Mouse (Mus musculus) hindbrain, embryonic 10.5 days (tissue): ENCODE measurements around the gene Hist1h2ae. TPM values are rescaled to one million over a fixed set of nuclear protein-coding genes. Genes with fewer than 3 reads are reported as not detected.

Source experiments
- DNase-seq: peaks from one replicate; pipeline ENCODE4 v3.0.0-alpha.2; 2017; ENCODE audit warnings: low spot score
- H3K27ac ChIP-seq: fragments of 300-500 bp; sonication (generic); 2 replicates; pipeline ENCODE4 v1.5.1; 2016; ENCODE audit warnings: mild to moderate bottlenecking, moderate library complexity
- H3K27me3 ChIP-seq: fragments of 300-500 bp; sonication (generic); 2 replicates; pipeline ENCODE4 v1.6.1; 2016; ENCODE audit warnings: mild to moderate bottlenecking; ENCODE audit not compliant: poor library complexity, insufficient read depth, severe bottlenecking
- H3K36me3 ChIP-seq: fragments of 300-500 bp; sonication (generic); 2 replicates; pipeline ENCODE4 v1.6.1; 2016; ENCODE audit warnings: mild to moderate bottlenecking, moderate library complexity
- H3K4me1 ChIP-seq: fragments of 300-500 bp; sonication (generic); replicated peaks from 2 replicates; pipeline ENCODE4 v1.6.1; 2016; ENCODE audit warnings: mild to moderate bottlenecking
- H3K4me3 ChIP-seq: fragments of 300-500 bp; sonication (generic); 2 replicates; pipeline ENCODE4 v1.5.1; 2016; ENCODE audit warnings: mild to moderate bottlenecking, moderate library complexity
- H3K9me3 ChIP-seq: fragments of 300-500 bp; sonication (generic); 2 replicates; pipeline ENCODE4 v1.6.1; 2016; ENCODE audit warnings: mild to moderate bottlenecking, moderate library complexity
- WGBS: fragments of 180-500 bp; shearing (Covaris S2); methylation state at CpG from one replicate; pipeline ENCODE4 v1.1.7; 2016; 5-methylcytosine and 5-hydroxymethylcytosine counted together
- polyA plus RNA-seq: library from polyadenylated mRNA; unstranded; fragments of >200 nt; fragmentation: Nextera tagmentation; extraction: Ambion mirVana; gene quantifications from 2 replicates; pipeline ENCODE4 v1.2.1, GENCODE M21; 2016

The Hist1h2ae gene
- polyA plus RNA-seq: 102 and 103 TPM in 2 replicates

DNA sequence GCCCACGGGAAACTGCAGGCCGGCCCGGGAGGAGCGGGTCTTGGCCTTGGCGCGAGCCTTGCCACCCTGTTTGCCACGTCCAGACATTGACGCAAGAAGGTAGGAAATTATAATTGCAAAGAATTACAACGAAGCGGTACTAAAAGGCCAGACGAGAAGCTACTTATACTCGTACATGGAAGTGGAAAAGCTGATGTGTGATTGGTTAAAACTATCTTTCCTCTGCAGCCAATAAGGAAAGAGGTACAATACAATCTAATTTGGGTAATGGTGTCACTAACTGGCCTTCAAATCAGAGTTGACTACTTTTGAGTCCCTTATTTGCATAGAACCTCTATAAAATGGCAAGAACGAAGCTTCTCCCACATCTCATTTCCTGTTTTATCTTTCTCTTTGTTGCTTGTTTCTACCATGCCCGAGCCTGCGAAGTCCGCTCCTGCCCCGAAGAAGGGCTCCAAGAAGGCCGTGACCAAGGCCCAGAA, at the start of gene Hist1h2ae, which contains the start of gene Hist1h2bg:
TSS of gene Hist1h2ae (minus strand) at position 199 of the 482 bp plus-strand sequence.
TSS of gene Hist1h2bg (plus strand) at position 375 of the 482 bp plus-strand sequence.
- DNase-seq: peak; percentile 74
- Histone ChIP-seq H3K4me1 (peaks cover 24% of the 10 kb centered on the region), H3K27me3 (no peaks in the 10 kb centered on the region), H3K4me3 (peak within 1 kb of the TSS; percentile 56), H3K9me3 (no peaks in the 10 kb centered on the region), H3K36me3 (no peaks in the 10 kb centered on the region), H3K27ac (peak within 1 kb of the TSS; percentile 98)
- WGBS: under 1% methylated on average over 18 of the region's 18 CpGs

DNA sequence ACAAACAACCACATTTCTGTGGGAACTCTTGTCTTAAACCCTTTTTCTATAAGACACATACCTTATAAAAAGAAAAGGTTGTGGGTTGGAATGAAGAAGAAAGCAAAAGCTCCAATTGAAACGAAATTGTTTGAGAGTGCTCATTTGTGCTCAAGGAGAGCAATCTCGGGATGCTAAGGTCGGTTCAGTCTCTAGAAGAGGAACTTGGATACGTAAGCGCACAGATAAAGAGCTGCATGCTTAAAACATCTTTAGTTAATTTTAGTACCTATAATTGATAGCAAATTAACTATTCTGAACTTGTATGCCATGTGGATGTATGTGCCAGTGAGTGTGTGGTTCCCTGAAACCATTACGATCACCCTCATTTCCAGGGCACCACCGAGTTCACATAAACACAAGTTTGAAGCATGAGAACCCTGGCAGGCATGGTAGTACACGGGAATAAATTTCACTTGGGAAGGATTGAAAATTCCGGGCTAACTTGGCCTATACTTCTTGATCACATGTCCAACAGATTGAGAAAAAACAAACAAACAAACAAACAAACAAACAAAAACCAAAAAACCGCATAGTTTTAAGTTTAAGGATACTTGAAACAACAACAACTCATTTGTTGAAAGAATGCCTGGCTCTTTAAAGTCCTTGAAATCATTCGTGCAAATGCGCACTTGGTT, 49.2 kb upstream of the Hist1h2ae start:
- H3K9me3 ChIP-seq: no peaks in the 10 kb centered on the region
- peak overlapping the region; percentile 71 for H3K4me3 ChIP-seq
- DNase-seq: no peak
- no peaks in the 10 kb centered on the region for H3K36me3 ChIP-seq
- 61% methylated on average over 12 of the region's 12 CpGs for WGBS
- peaks cover 19% of the 10 kb centered on the region for H3K4me1 ChIP-seq
- no peaks in the 10 kb centered on the region; the same call in 1 of the 2 replicates for H3K27me3 ChIP-seq
- peak overlapping the region; percentile 95 for H3K27ac ChIP-seq

DNA sequence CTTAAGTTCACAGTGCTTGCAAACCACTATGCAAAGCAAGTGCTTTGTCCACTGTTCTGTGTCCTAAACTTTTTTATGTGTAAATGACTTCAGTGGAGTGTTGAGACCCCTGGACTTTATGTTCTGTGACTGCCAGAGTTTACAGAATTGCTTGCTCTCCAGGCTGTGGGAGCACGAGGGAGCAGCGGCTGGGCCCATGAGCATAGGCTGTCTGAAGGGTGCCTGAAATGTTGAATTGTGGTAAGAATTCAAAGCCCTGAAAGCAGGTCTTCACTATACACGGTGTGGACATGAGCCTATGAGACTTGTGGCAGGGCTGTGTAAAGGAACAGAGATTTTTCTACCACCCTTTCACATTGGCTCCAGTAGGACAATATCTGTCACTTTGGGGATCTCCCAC, 40.6 kb upstream of the Hist1h2ae start:
- H3K36me3 ChIP-seq: no peaks in the 10 kb centered on the region
- WGBS: 89% methylated on average over 3 of the region's 3 CpGs
- H3K9me3 ChIP-seq: no peaks in the 10 kb centered on the region
- H3K27me3 ChIP-seq: no peaks in the 10 kb centered on the region
- no peak for DNase-seq
- H3K27ac ChIP-seq: no peak overlapping the region
- H3K4me1 ChIP-seq: no peaks in the 10 kb centered on the region
- H3K4me3 ChIP-seq: no peak overlapping the region

DNA sequence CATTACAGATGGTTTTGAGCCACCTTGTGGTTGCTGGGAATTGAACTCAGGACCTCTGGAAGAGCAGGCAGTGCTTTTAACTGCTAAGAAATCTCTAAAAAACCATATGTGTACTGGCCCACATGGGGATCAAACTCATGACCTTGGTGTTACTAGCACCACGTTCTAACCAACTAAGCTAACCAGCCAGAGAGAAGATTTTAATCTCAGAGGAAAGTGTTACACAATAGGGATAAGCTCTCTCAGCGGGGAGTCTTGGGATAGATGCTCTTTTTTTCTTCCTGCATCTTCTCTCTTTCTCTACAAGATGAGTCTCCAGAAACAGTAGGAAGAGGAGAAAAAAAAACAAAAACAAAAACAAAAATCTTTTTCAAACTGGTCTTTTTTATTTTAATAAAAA, 39.4 kb upstream of the Hist1h2ae start:
- 78% methylated on average over 2 of the region's 2 CpGs for whole genome bisulfite sequencing

DNA sequence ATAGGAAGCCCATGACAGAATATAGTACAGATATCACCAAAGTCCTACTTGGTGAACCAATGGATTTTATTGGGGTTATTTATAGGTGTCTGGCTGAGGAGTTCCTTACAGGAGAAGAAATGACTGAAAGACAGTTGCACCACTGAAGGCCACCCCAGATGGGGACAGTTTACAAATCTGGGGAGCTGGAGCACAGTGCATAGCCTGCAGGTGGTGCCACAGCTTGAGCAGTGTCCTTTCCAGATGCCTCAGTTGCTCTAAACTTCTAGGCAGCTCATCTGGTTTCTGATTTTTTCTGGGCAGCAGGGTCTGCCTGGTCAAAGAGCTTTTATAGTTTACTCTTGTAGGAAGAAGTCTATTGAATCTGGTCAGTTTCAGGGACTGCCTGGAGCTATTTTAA, 38.8 kb upstream of the Hist1h2ae start:
- no peak for DNase-seq
- Histone ChIP-seq H3K36me3 (no peaks in the 10 kb centered on the region), H3K9me3 (no peaks in the 10 kb centered on the region), H3K4me3 (no peak overlapping the region), H3K27me3 (no peaks in the 10 kb centered on the region), H3K27ac (no peak overlapping the region), H3K4me1 (no peaks in the 10 kb centered on the region)

More for the DNA sequence above, 39.4 kb upstream of the Hist1h2ae start:
- no peak for DNase-seq
- Histone ChIP-seq H3K27ac (no peak overlapping the region), H3K9me3 (no peaks in the 10 kb centered on the region), H3K27me3 (no peaks in the 10 kb centered on the region), H3K4me1 (no peaks in the 10 kb centered on the region), H3K36me3 (no peaks in the 10 kb centered on the region), H3K4me3 (no peak overlapping the region)

DNA sequence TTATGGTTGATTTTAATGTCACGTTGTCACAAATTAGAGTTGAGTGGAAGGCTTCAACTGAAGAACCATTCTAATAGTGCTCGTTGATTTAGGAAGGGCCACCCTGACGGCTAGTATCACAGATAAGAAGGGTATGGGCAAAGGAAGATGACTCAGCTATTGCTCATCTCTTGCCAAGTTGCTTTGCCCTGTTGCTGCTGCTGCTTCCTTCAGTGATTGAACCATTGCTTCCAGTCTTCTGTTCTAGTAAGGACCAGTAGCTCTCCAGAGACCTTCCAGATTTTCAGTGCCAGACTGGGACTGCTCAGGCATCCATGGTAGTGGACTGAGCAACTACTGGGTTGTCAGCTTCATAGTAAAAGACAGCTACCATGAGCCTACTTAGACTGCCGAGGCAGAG, 38.2 kb upstream of the Hist1h2ae start:
- H3K9me3 ChIP-seq: no peaks in the 10 kb centered on the region
- 90% methylated on average over 4 of the region's 4 CpGs for WGBS
- no peak overlapping the region for H3K4me3 ChIP-seq
- no peak for DNase-seq
- no peaks in the 10 kb centered on the region for H3K36me3 ChIP-seq
- H3K4me1 ChIP-seq: no peaks in the 10 kb centered on the region
- H3K27ac ChIP-seq: no peak overlapping the region
- H3K27me3 ChIP-seq: no peaks in the 10 kb centered on the region

DNA sequence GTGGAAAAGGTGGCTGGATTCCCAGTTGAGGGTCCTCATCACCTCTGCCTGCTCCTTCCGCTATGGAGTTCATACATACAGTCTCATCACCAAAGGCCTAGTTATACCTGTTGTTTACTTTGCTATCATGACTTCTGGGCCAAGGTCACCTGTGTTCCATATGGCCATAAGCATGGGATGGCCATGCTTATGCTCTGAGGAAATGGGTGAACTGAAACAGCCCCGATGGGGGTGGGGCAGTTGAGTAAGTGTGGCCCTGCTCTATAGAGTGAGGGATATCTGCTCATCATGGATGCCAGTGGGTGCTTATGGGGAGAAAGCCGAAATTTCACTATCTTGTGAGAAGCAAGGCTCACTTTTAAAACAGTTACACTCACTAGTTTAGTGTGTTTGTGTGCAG, 34.0 kb upstream of the Hist1h2ae start:
- Histone ChIP-seq H3K4me3 (no peak overlapping the region), H3K36me3 (no peaks in the 10 kb centered on the region), H3K4me1 (no peaks in the 10 kb centered on the region), H3K27ac (no peak overlapping the region), H3K9me3 (no peaks in the 10 kb centered on the region), H3K27me3 (no peaks in the 10 kb centered on the region)
- no peak for DNase-seq
- 88% methylated on average over 3 of the region's 3 CpGs for WGBS

DNA sequence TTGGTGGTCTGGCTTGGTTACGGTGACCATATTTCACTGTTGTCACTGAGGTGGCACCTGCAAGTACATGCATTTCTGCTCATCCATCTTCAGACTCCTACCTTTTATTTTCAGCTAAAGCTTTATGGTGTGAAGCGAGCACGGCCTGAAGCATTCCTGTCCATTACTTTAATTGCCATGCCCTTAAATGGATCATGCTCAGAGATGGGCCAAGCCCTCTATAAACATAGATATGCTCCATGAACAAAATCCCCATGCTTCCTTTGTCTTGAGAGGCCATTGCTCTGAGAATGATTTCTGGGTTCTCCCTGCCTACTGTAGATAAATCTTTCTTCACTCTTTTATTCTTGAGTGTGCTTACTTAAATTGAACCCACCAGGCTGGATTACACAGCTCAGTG, 33.4 kb upstream of the Hist1h2ae start:
- no peaks in the 10 kb centered on the region for H3K9me3 ChIP-seq
- no peak overlapping the region for H3K4me3 ChIP-seq
- H3K27ac ChIP-seq: no peak overlapping the region
- no peaks in the 10 kb centered on the region for H3K4me1 ChIP-seq
- 93% methylated on average over 3 of the region's 3 CpGs for WGBS
- no peak for DNase-seq
- H3K27me3 ChIP-seq: no peaks in the 10 kb centered on the region
- H3K36me3 ChIP-seq: no peaks in the 10 kb centered on the region

DNA sequence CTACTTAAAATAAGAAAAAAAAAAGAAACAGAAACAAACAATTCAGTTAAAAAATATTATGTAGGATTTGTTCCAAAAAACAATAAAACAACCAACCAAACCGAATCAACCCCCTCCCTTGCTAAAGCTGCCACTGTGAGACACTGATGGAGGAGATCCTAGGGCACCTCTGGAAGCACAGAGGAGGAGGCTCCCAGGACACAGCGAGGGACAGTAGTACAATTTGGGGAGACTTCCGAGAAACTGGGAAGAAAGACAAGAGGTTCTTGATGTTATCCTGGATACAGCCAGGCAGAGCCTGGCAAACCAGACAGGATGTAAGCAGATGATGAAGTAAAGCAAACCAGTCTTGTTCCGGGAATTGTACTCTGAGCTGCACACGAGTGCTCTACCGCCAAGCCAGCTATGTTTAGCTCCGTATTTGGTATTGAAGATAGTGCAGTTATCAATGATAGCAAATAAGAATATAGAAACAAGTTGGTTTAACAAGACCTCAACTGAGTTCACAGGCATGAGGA, 32.2 kb upstream of the Hist1h2ae start:
- WGBS: 86% methylated on average over 7 of the region's 7 CpGs
- no peaks in the 10 kb centered on the region for H3K4me1 ChIP-seq
- no peaks in the 10 kb centered on the region for H3K36me3 ChIP-seq
- no peak for DNase-seq
- H3K27me3 ChIP-seq: no peaks in the 10 kb centered on the region
- no peaks in the 10 kb centered on the region for H3K9me3 ChIP-seq
- no peak overlapping the region for H3K4me3 ChIP-seq
- H3K27ac ChIP-seq: no peak overlapping the region

DNA sequence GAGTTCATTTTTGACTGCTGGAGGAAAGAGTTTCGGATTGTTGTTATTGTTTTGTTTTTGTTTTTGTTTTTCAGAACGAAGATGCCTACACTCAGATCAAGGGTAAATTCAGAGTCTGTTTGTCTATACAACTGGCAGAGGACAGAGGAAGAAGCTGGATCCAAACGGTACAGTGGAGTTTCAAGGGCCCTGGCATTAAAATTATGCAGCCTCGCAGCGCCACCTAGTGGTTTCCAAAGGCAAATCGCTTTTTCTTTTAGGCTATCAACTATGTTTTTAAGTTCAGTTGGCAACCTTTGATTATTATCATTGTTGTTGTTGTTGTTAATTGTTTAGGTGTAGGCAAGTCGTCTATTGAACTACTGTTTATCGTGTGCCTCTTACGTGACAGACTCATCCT, 26.9 kb upstream of the Hist1h2ae start:
- Histone ChIP-seq H3K36me3 (no peaks in the 10 kb centered on the region), H3K27me3 (no peaks in the 10 kb centered on the region), H3K9me3 (no peaks in the 10 kb centered on the region), H3K4me1 (0 out of 2 replicates have a peak, but pooled peaks cover 3% of the 10 kb centered on the region), H3K4me3 (no peak overlapping the region), H3K27ac (no peak overlapping the region)
- DNase-seq: peak; percentile 69
- 8% methylated on average over 9 of the region's 9 CpGs for WGBS

DNA sequence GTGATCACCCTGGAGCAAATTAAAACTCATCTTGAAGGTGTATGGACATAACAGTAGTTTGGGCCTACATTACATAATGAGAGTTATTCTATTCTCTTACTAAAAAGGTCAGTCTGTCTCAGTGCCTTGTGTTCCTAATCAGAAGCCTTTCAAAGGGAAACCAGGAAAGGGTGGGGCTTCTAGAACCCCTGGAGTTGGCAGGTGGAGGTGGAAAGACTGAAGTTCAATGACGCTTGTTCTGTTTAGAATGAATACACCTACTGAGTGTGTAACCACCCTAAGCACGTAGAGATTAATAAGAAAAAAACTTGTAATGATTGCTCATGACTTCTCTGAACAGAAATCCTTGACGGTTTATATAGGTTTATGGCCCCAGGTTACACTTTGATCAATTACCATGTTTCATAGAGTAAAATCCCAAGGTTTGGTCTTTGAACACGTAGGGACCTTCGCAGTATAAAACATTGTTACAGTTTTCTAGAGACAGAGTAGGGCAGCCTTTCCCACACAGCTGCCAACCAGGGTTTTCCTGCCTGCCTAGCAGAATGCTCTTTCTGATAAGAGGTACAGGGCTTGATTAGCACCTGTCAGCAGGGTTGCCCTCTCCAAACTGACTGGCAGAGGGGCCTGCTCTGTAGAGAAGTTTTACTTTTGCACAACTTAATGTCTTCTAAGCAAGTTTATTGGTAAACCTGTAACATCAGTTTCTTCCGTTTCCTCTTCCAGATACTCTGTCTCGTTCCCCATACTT, 24.8 kb upstream of the Hist1h2ae start:
- Histone ChIP-seq H3K4me3 (no peak overlapping the region), H3K27ac (no peak overlapping the region; the same call in 1 of the 2 replicates), H3K36me3 (no peaks in the 10 kb centered on the region), H3K27me3 (no peaks in the 10 kb centered on the region), H3K9me3 (no peaks in the 10 kb centered on the region), H3K4me1 (0 out of 2 replicates have a peak, but pooled peaks cover 5% of the 10 kb centered on the region)
- no peak for DNase-seq
- 89% methylated on average over 7 of the region's 7 CpGs for whole genome bisulfite sequencing

DNA sequence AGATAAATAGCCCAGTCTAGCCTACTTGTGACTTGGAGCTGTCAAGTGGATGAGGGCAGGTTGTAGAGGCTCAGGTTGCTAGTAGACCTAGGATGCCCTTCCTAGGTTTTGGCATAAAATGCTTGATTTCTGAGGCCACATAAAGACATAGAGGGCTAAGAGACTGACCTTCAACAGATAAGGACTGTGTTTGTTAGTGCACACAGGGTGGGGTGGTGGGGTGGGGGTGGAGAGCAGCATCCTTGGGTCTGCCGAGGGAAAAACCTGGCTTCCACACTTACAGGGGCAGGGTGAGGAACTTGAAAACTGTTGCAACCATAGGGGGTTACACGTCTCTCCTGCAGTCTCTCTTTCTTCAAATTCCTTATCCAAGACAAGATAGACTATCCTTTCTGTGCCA, 24.2 kb upstream of the Hist1h2ae start:
- H3K27me3 ChIP-seq: no peaks in the 10 kb centered on the region
- no peaks in the 10 kb centered on the region for H3K36me3 ChIP-seq
- H3K4me1 ChIP-seq: 0 out of 2 replicates have a peak, but pooled peaks cover 5% of the 10 kb centered on the region
- no peak overlapping the region; the same call in 1 of the 2 replicates for H3K27ac ChIP-seq
- H3K9me3 ChIP-seq: no peaks in the 10 kb centered on the region
- no peak for DNase-seq
- no peak overlapping the region for H3K4me3 ChIP-seq
- 75% methylated on average over 2 of the region's 2 CpGs for WGBS
